Mouse (Mus musculus): ENCODE data around the gene Olfr94. TPM values are rescaled to one million over a fixed set of nuclear protein-coding genes. Genes with fewer than 3 reads are reported as not detected.

Gene Olfr94
- total and polyA plus RNA-seq, 3 experiments = not detected

DNA sequence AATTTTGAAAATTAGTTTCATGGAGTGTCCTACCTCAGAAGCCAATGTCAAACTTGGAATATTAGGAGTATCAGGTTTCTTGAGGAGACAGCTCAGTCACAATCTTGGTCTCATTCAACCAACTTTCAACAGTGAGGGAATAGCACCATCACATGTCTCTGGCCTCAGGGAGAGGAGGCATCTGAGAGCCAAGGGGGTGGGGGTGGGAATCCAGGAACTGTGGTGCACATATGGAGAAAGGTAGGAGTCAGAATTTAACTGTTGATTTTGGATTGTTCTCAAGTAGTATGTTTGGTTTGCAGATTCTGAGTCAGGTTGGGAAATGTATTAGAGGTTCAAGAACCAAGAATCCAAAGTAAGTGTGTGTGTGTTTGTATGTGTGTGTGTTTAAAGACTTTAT is 7.8 kb downstream of the Olfr94 start:
- Histone ChIP-seq H3K36me3 (ENCODE audit: control insufficient read depth in 1 of 2, insufficient read depth in 2 of 2, low read length in 2 of 2) (no peaks in the 10 kb centered on the region), H3K4me1 (ENCODE audit: control insufficient read depth in 1 of 2, insufficient read depth in 2 of 2, low read length in 2 of 2) (no peaks in the 10 kb centered on the region), H3K27me3 (ENCODE audit: control insufficient read depth in 1 of 2, insufficient read depth in 2 of 2, low read length in 2 of 2) (no peaks in the 10 kb centered on the region; a peak in 2 of 4 replicates), H3K9ac (ENCODE audit: control insufficient read depth, low read depth, low read length, poor library complexity, severe bottlenecking) (no peak overlapping the region), H3K4me3 (ENCODE audit: control insufficient read depth in 1 of 2, insufficient read depth in 1 of 2, low read depth in 2 of 2, low read length in 2 of 2) (no peak overlapping the region), H3K79me2 (ENCODE audit: control insufficient read depth, insufficient read depth, low read length, poor library complexity) (no peaks in the 10 kb centered on the region), H3K9me3 (replicated peaks; ENCODE audit: insufficient read depth, low read length) (no peaks in the 10 kb centered on the region), H3K27ac (ENCODE audit: control insufficient read depth, low read depth, low read length) (no peak overlapping the region)
- TF ChIP-seq MAFK (IDR thresholded peaks at IDR 0.05; ENCODE audit: borderline replicate concordance, low read depth, low read length) (no peak), ZNF384 (IDR thresholded peaks at IDR 0.05; ENCODE audit: low read depth, low read length) (no peak), POLR2AphosphoS2 (IDR thresholded peaks at IDR 0.05; ENCODE audit: low read length) (no peak), POLR2A (IDR thresholded peaks at IDR 0.05; ENCODE audit: control insufficient read depth in 1 of 2, insufficient read depth in 1 of 2, low read depth in 1 of 2, low read length in 2 of 2, poor library complexity in 1 of 2) (no peak), CHD2 (IDR thresholded peaks at IDR 0.05; ENCODE audit: low read length) (no peak), ZMIZ1 (IDR thresholded peaks at IDR 0.05; ENCODE audit: low read depth, low read length) (no peak), JUND (IDR thresholded peaks at IDR 0.05; ENCODE audit: low read depth, low read length) (no peak)
- no peak for DNase-seq (ENCODE audit: low read depth, low spot score)

DNA sequence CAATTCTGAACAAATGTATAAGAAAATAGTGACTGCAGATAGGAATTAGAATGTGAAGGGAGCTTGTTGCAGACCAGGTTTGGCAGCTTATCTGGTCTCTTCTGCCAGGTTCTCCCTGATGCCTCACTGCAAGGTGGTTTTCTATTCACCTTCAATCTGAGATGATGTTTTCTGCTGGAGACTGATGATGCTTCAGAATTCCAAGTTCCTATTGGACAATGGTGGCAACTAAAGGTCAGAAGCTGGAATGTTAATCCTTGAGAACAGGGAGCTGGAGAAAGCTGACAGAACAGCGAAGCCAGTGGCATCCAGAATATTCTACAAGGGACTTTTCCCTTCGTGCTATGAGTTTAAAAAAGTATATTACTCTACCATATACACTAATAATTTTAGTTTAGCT is 10.1 kb downstream of the Olfr94 start:
- no peaks in the 10 kb centered on the region for H3K79me2 ChIP-seq (ENCODE audit: control insufficient read depth, insufficient read depth, low read length, poor library complexity)
- no peak for DNase-seq (ENCODE audit: low read depth, low spot score)
- no peaks in the 10 kb centered on the region for H3K4me1 ChIP-seq (ENCODE audit: control insufficient read depth in 1 of 2, insufficient read depth in 2 of 2, low read length in 2 of 2)
- no peaks in the 10 kb centered on the region for H3K9me3 ChIP-seq (replicated peaks; ENCODE audit: insufficient read depth, low read length)
- no peaks in the 10 kb centered on the region for H3K36me3 ChIP-seq (ENCODE audit: control insufficient read depth in 1 of 2, insufficient read depth in 2 of 2, low read length in 2 of 2)
- TF ChIP-seq KAT2A (conservative IDR thresholded peaks at IDR 0.05; ENCODE audit: low read depth, low read length) (no peak), CTCF (IDR thresholded peaks at IDR 0.05 in 2 of 3, conservative IDR thresholded peaks at IDR 0.05 in 1 of 3; ENCODE audit: control insufficient read depth in 1 of 3, insufficient read depth in 1 of 3, low read depth in 2 of 3, low read length in 3 of 3, poor library complexity in 1 of 3, severe bottlenecking in 1 of 3) (no peak), GATA1 (IDR thresholded peaks at IDR 0.05; ENCODE audit: low read depth, low read length) (no peak), E2F4 (IDR thresholded peaks at IDR 0.05; ENCODE audit: borderline replicate concordance, low read depth, low read length) (no peak), USF2 (IDR thresholded peaks at IDR 0.05; ENCODE audit: borderline replicate concordance in 1 of 2, insufficient read depth in 1 of 2, low read depth in 1 of 2, low read length in 2 of 2) (no peak), POLR2AphosphoS5 (IDR thresholded peaks at IDR 0.05; ENCODE audit: borderline replicate concordance, low read depth, low read length) (no peak), ZNF384 (IDR thresholded peaks at IDR 0.05; ENCODE audit: low read depth, low read length) (no peak), MYC (IDR thresholded peaks at IDR 0.05; ENCODE audit: low read depth, low read length) (no peak), USF1 (IDR thresholded peaks at IDR 0.05; ENCODE audit: low read depth, low read length) (no peak), TCF12 (IDR thresholded peaks at IDR 0.05; ENCODE audit: low read depth, low read length) (no peak), UBTF (IDR thresholded peaks at IDR 0.05; ENCODE audit: borderline replicate concordance, insufficient read depth, low read depth, low read length) (no peak), ZC3H11A (IDR thresholded peaks at IDR 0.05; ENCODE audit: low read depth, low read length) (no peak), NRF1 (IDR thresholded peaks at IDR 0.05; ENCODE audit: insufficient read depth, low read depth, low read length, poor library complexity, severe bottlenecking) (no peak), ELF1 (IDR thresholded peaks at IDR 0.05; ENCODE audit: low read depth, low read length) (no peak)
- H3K4me3 ChIP-seq (ENCODE audit: control insufficient read depth in 1 of 2, insufficient read depth in 1 of 2, low read depth in 2 of 2, low read length in 2 of 2) = no peak overlapping the region
- H3K27ac ChIP-seq (ENCODE audit: control insufficient read depth, low read depth, low read length) = no peak overlapping the region
- peaks cover 0 to 2% of the 10 kb centered on the region in 2 experiments; a peak in 2 of 4 replicates for H3K27me3 ChIP-seq (ENCODE audit: control insufficient read depth in 1 of 2, insufficient read depth in 2 of 2, low read length in 2 of 2)
- no peak overlapping the region for H3K9ac ChIP-seq (ENCODE audit: control insufficient read depth, low read depth, low read length, poor library complexity, severe bottlenecking)
